In genomic region chr13:91478011-91478410, GRCm38 (mm10) we compare ENCODE assay signal across 9 mouse cellular contexts. TPM values are rescaled to one million over a fixed set of nuclear protein-coding genes. Genes with fewer than 3 reads are reported as not detected.
DNase-seq lines count a peak whose midpoint lies in the region; ATAC-seq and TF ChIP-seq lines count a peak whose summit lies in the region.
"Had no signal": no experiment of that assay in that cellular context is flagged by ENCODE, and none has a peak within 500 bp of the region (broad histone marks: within the 10 kb centered on the region; RNA-seq: fewer than 3 reads in every experiment).

No protein-coding gene starts in this region.

- no peak overlapping the region for H3K4me3 ChIP-seq in midbrain, embryonic 16.5 days (ENCODE audit: low read depth, low read length)
- no peak overlapping the region for H3K4me3 ChIP-seq in thymus, adult 2 months (ENCODE audit: control insufficient read depth, insufficient read depth, low read length)
- H3K4me3 ChIP-seq: erythroblast, embryonic 14.5 days had no signal

- ATAC-seq in cerebellum, adult (ENCODE audit: insufficient number of reproducible peaks, low FRiP score, low TSS enrichment): peak; percentile 45; the same call in 1 of the 2 replicates
- peak; percentile 52; the same call in 1 of the 2 replicates for ATAC-seq in midbrain, embryonic 16.5 days

- no peak overlapping the region for H3K9ac ChIP-seq in midbrain, embryonic 16.5 days (ENCODE audit: low read depth, low read length)

- H3K27me3 ChIP-seq in midbrain, embryonic 16.5 days (ENCODE audit: control insufficient read depth, insufficient read depth, low read depth, low read length): no peaks in the 10 kb centered on the region
- H3K27me3 ChIP-seq in thymus, adult 2 months (ENCODE audit: control insufficient read depth, insufficient read depth, low read length): no peaks in the 10 kb centered on the region

- H3K4me1 ChIP-seq in midbrain, embryonic 16.5 days (ENCODE audit: control insufficient read depth, insufficient read depth, low read length): no peaks in the 10 kb centered on the region
- H3K4me1 ChIP-seq in thymus, adult 2 months (replicated peaks; ENCODE audit: control insufficient read depth, insufficient read depth, low read length): peaks cover 9% of the 10 kb centered on the region

- no peak for TF ChIP-seq POLR2A in thymus, adult 2 months (IDR thresholded peaks at IDR 0.05; ENCODE audit: control insufficient read depth, extremely low read depth, insufficient read depth, low read length, poor library complexity)

- no peaks in the 10 kb centered on the region for H3K9me3 ChIP-seq in midbrain, embryonic 16.5 days (replicated peaks; ENCODE audit: control insufficient read depth, low read length, poor library complexity, severe bottlenecking)

- H3K36me3 ChIP-seq in midbrain, embryonic 16.5 days (ENCODE audit: control insufficient read depth, insufficient read depth, low read length): no peaks in the 10 kb centered on the region
- no peaks in the 10 kb centered on the region for H3K36me3 ChIP-seq in thymus, adult 2 months (ENCODE audit: control insufficient read depth, insufficient read depth, low read length)

- no peak overlapping the region for H3K4me2 ChIP-seq in midbrain, embryonic 16.5 days (ENCODE audit: low read length)

- peak; percentile 28 for DNase-seq in layer of hippocampus, adult 11-12 months (ENCODE audit: low spot score)
- DNase-seq in layer of hippocampus, adult 9-10 months (ENCODE audit: low spot score): no peak
- peak; percentile 64 for DNase-seq in gonadal fat pad, adult 2 months (ENCODE audit: low read depth)
- peak; percentile 75 to 86 for DNase-seq in kidney, postnatal 25 days
- DNase-seq in spleen, adult 12 weeks (ENCODE audit: low spot score): no peak
- no peak for DNase-seq in thymus, adult 2 months

- no peak overlapping the region for H3K27ac ChIP-seq in midbrain, embryonic 16.5 days (ENCODE audit: low read length)
- H3K27ac ChIP-seq in thymus, adult 2 months (ENCODE audit: control insufficient read depth, insufficient read depth, low read length): no peak overlapping the region

- no peak for TF ChIP-seq CTCF in thymus, adult 2 months (IDR thresholded peaks at IDR 0.05; ENCODE audit: borderline replicate concordance, control insufficient read depth, extremely low read depth, insufficient read depth, low read length, poor library complexity)

- WGBS in midbrain, embryonic 16.5 days: 20% methylated on average over 4 of the region's 4 CpGs
- WGBS in thymus, adult 2 months: 72% methylated on average over 4 of the region's 4 CpGs

RNA-seq across cellular contexts. Expression of gene Ssbp2, which starts 17.9 kb away (rescaled TPM):
- 19.5 and 22.5 TPM in 2 replicates for polyA plus RNA-seq in gonadal fat pad, adult 2 months (2012; rRNA removed)
- 227 and 255 TPM in 2 replicates for polyA plus RNA-seq in midbrain, embryonic 16.5 days (2015; fragmentation: Nextera tagmentation; extraction: Ambion mirVana)
- polyA plus RNA-seq in thymus, adult 2 months (2012; rRNA removed): 115 and 125 TPM in 2 replicates

Comparison
In these comparisons a context has a peak if more than half of its experiments do, and no peak if none do; other contexts are left out.
1. DNase-seq: peak in layer of hippocampus, adult 11-12 months (single experiment), gonadal fat pad, adult 2 months (single experiment) and kidney, postnatal 25 days (2 of 2); none in layer of hippocampus, adult 9-10 months (single experiment), spleen, adult 12 weeks (single experiment) and thymus, adult 2 months (single experiment).